In the genomic region with DNA sequence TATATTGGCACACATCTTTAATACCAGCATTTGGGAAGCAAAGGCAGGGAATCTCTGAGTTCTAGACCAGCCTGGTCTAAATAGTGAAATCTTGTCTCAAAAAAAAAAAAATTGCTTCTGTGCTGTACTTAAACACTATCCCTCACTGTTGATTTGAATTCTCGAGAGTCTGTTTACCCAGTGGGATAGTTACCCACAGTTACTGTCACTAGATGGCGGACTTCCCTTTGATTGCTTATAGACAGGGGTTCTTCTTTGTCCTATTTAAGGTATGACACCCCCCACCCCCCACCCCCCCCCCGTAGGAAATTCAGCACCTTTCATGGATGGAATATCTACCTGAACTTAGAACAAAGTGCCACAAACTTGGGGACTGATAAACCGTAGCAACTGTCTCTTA, we compare ENCODE assay signal across 21 mouse cellular contexts.
DNase-seq lines count a peak whose midpoint lies in the region; ATAC-seq and TF ChIP-seq lines count a peak whose summit lies in the region.
"Had no signal": no experiment of that assay in that cellular context is flagged by ENCODE, and none has a peak within 500 bp of the region (broad histone marks: within the 10 kb centered on the region; RNA-seq: fewer than 3 reads in every experiment).

No protein-coding gene starts in this region.

- H3K36me3 ChIP-seq in heart, adult 2 months (ENCODE audit: control insufficient read depth, insufficient read depth, low read length): no peaks in the 10 kb centered on the region
- H3K36me3 ChIP-seq in liver, postnatal 0 days (replicated peaks; ENCODE audit: insufficient read depth, low read length): no peaks in the 10 kb centered on the region
- no peaks in the 10 kb centered on the region for H3K36me3 ChIP-seq in liver, embryonic 11.5 days (ENCODE audit: control insufficient read depth, insufficient read depth, low read length)
- no peaks in the 10 kb centered on the region for H3K36me3 ChIP-seq in forebrain, embryonic 16.5 days (ENCODE audit: control insufficient read depth, insufficient read depth)
- H3K36me3 ChIP-seq: embryonic facial prominence, embryonic 10.5 days; limb, embryonic 10.5 days; liver, embryonic 15.5 days; midbrain, embryonic 10.5 days had no signal

- H3K4me1 ChIP-seq in heart, adult 2 months (ENCODE audit: control insufficient read depth, insufficient read depth, low read length): peaks cover 2% of the 10 kb centered on the region; the same call in 1 of the 2 replicates
- no peaks in the 10 kb centered on the region for H3K4me1 ChIP-seq in liver, postnatal 0 days (ENCODE audit: insufficient read depth)
- H3K4me1 ChIP-seq in liver, embryonic 11.5 days (replicated peaks; ENCODE audit: control insufficient read depth, insufficient read depth, low read length): no peaks in the 10 kb centered on the region
- H3K4me1 ChIP-seq in forebrain, embryonic 16.5 days (replicated peaks; ENCODE audit: control insufficient read depth, insufficient read depth, low read length): no peaks in the 10 kb centered on the region
- H3K4me1 ChIP-seq: embryonic facial prominence, embryonic 10.5 days; liver, embryonic 15.5 days; midbrain, embryonic 10.5 days had no signal

- no peak overlapping the region for H3K4me2 ChIP-seq in liver, postnatal 0 days (ENCODE audit: low read depth, low read length)
- H3K4me2 ChIP-seq in liver, embryonic 11.5 days: no peak overlapping the region
- no peak overlapping the region for H3K4me2 ChIP-seq in forebrain, embryonic 16.5 days (ENCODE audit: low read length)
- H3K4me2 ChIP-seq: heart, embryonic 11.5 days; liver, embryonic 15.5 days had no signal

- H3K4me3 ChIP-seq in heart, adult 2 months: no peak overlapping the region
- H3K4me3 ChIP-seq in liver, postnatal 0 days (ENCODE audit: low read depth, low read length): no peak overlapping the region
- no peak overlapping the region for H3K4me3 ChIP-seq in liver, embryonic 11.5 days (ENCODE audit: low read depth, low read length)
- no peak overlapping the region for H3K4me3 ChIP-seq in forebrain, embryonic 16.5 days (replicated peaks; ENCODE audit: low read length)
- H3K4me3 ChIP-seq: embryonic facial prominence, embryonic 10.5 days; erythroblast, embryonic 14.5 days; limb, embryonic 10.5 days; liver, embryonic 15.5 days; midbrain, embryonic 10.5 days had no signal

- H3K79me2 ChIP-seq in heart, adult 2 months (replicated peaks; ENCODE audit: control insufficient read depth, insufficient read depth, low read length): no peaks in the 10 kb centered on the region

- H3K27ac ChIP-seq in heart, adult 2 months: no peak overlapping the region
- no peak overlapping the region for H3K27ac ChIP-seq in liver, postnatal 0 days (ENCODE audit: low read depth)
- H3K27ac ChIP-seq in liver, embryonic 11.5 days (ENCODE audit: low read depth, low read length): no peak overlapping the region
- no peak overlapping the region for H3K27ac ChIP-seq in forebrain, embryonic 16.5 days (ENCODE audit: low read length)
- H3K27ac ChIP-seq: embryonic facial prominence, embryonic 10.5 days; limb, embryonic 10.5 days; liver, embryonic 15.5 days; midbrain, embryonic 10.5 days had no signal

- 48% methylated on average over 4 of the region's 4 CpGs for WGBS in heart, adult 2 months
- WGBS in liver, postnatal 0 days (ENCODE audit: insufficient replicate concordance): 42% methylated on average over 4 of the region's 4 CpGs
- WGBS in liver, embryonic 11.5 days: 43% methylated on average over 4 of the region's 4 CpGs
- WGBS in forebrain, embryonic 16.5 days: 54% methylated on average over 4 of the region's 4 CpGs

- intact Hi-C loops in heart, adult 2 months (cut with DNase I): loop anchor here (5.0 to 10.0 kb wide), 2 partner anchors 451 to 578 kb away; no protein-coding TSS in a partner anchor

- TF ChIP-seq EP300 in heart, adult 2 months (IDR thresholded peaks at IDR 0.05; ENCODE audit: insufficient read depth, low read depth, low read length): no peak
- TF ChIP-seq EP300 in liver, postnatal 0 days (IDR thresholded peaks at IDR 0.05; ENCODE audit: low read depth): no peak

- no peaks in the 10 kb centered on the region for H3K27me3 ChIP-seq in heart, adult 2 months (ENCODE audit: control insufficient read depth, insufficient read depth, low read length)
- H3K27me3 ChIP-seq in liver, postnatal 0 days (ENCODE audit: insufficient read depth, low read length): no peaks in the 10 kb centered on the region
- H3K27me3 ChIP-seq in liver, embryonic 11.5 days (replicated peaks; ENCODE audit: control insufficient read depth, insufficient read depth, low read length): no peaks in the 10 kb centered on the region
- no peaks in the 10 kb centered on the region for H3K27me3 ChIP-seq in forebrain, embryonic 16.5 days (replicated peaks; ENCODE audit: control insufficient read depth, insufficient read depth, low read length)
- H3K27me3 ChIP-seq: liver, embryonic 15.5 days had no signal

- DNase-seq in heart, adult 2 months: no peak
- no peak for DNase-seq in heart, adult 8-10 months (ENCODE audit: low spot score)
- DNase-seq in liver, postnatal 0 days: no peak
- DNase-seq in liver, embryonic 11.5 days (ENCODE audit: low spot score): no peak
- peak; percentile 48 for DNase-seq in 416B (ENCODE audit: low read depth)
- no peak for DNase-seq in spleen, adult 12 weeks (ENCODE audit: low spot score)
- DNase-seq: cerebellum, adult 11 months; cerebellum, postnatal 25 days; forebrain, postnatal 0 days; gastrocnemius, postnatal 10 days; heart, postnatal 4 days; kidney, postnatal 14 days; right cerebral cortex, adult 18-20 months had no signal

- peak; percentile 58 for TF ChIP-seq CTCF in heart, adult 2 months (IDR thresholded peaks at IDR 0.05)
- peak; percentile 55 for TF ChIP-seq CTCF in liver, postnatal 0 days (IDR thresholded peaks at IDR 0.05; ENCODE audit: low read depth)

- no peaks in the 10 kb centered on the region for H3K9me3 ChIP-seq in liver, postnatal 0 days (ENCODE audit: low read length)
- H3K9me3 ChIP-seq in liver, embryonic 11.5 days (ENCODE audit: control insufficient read depth, low read length): no peaks in the 10 kb centered on the region
- H3K9me3 ChIP-seq in forebrain, embryonic 16.5 days (ENCODE audit: control insufficient read depth, low read length): no peaks in the 10 kb centered on the region
- H3K9me3 ChIP-seq: embryonic facial prominence, embryonic 10.5 days; limb, embryonic 10.5 days; liver, embryonic 15.5 days; midbrain, embryonic 10.5 days had no signal

- no peak for ATAC-seq in liver, postnatal 0 days
- ATAC-seq in liver, embryonic 11.5 days (replicated peaks; ENCODE audit: low FRiP score): no peak
- 0 out of 2 replicates have a peak, but pooled peaks have one; percentile 52 for ATAC-seq in common myeloid progenitor, adult 5-6 weeks (replicated peaks; ENCODE audit: low read depth, poor library complexity, severe bottlenecking)
- ATAC-seq in forebrain, embryonic 16.5 days: no peak
- ATAC-seq: forebrain, postnatal 0 days had no signal

- no peak for TF ChIP-seq POLR2A in heart, adult 2 months (IDR thresholded peaks at IDR 0.05; ENCODE audit: insufficient read depth, low read depth, low read length)

- no peak overlapping the region for H3K9ac ChIP-seq in heart, adult 2 months (ENCODE audit: low read depth, low read length)
- no peak overlapping the region for H3K9ac ChIP-seq in liver, postnatal 0 days (replicated peaks)
- H3K9ac ChIP-seq in liver, embryonic 11.5 days (ENCODE audit: low read depth, low read length): no peak overlapping the region
- H3K9ac ChIP-seq in forebrain, embryonic 16.5 days (replicated peaks; ENCODE audit: low read depth, low read length): no peak overlapping the region
- H3K9ac ChIP-seq: forebrain, postnatal 0 days; liver, embryonic 15.5 days had no signal
